Mouse (Mus musculus) CH12F3 (cell line): ENCODE measurements around the gene Cdc14a.

ENCODE experiments used
- in situ Hi-C: fragments of 300-500 bp; cut with MboI; formaldehyde crosslinking; loops from 2 replicates; pipeline ENCODE4 v1.14.3; 2020; ENCODE audit warnings: low sequenced_read_pairs

The Cdc14a gene

GRCm38 (mm10) chr3:116331811-116332464, 91.9 kb downstream of the Cdc14a start:
- in situ Hi-C loops, result loop anchor here (10.0 to 25.0 kb wide), 3 partner anchors 253 to 405 kb away; no protein-coding TSS in a partner anchor

- in situ Hi-C loops, result loop anchor here (10.0 to 25.0 kb wide), 4 partner anchors 165 to 407 kb away; no protein-coding TSS in a partner anchor
Observed at GRCm38 (mm10) chr3:116329976-116330375, 93.9 kb downstream of the Cdc14a start.

DNA sequence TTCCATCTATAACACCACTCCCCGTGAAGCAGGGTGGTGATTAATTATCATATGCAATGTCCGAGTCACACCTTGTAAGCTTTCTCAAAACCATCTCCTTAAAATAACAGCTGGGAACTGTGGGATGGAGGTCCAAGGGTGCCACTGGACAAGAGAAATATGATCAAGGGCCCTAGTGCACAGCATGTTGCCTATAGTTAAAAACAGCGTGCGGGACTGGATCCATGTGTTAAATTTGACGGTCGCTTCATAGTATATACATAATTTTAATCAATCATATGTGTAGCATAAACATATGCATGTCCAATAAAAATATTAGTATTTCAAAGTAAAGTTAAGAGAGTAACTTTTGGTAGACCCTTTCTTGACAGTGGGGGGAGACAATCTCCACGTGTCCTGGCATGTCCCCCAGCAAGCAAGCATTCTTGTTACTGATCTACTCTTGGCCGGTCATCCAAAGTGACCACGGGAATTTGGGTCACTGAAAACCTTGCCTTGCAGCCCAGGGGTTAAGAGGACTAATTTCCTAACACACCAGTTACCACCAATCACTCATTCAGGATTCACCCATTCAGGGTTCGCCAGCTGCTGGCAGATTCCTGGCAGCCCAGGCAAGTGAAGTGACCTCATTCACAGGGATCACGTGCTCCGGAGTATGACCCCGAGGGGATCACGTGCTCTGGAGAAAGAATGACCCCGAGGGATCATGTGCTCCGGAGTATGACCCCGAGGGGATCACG, 94.6 kb downstream of the Cdc14a start:
- in situ Hi-C loops, result loop anchor here (10.0 to 25.0 kb wide), 3 partner anchors 166 to 408 kb away; no protein-coding TSS in a partner anchor

DNA sequence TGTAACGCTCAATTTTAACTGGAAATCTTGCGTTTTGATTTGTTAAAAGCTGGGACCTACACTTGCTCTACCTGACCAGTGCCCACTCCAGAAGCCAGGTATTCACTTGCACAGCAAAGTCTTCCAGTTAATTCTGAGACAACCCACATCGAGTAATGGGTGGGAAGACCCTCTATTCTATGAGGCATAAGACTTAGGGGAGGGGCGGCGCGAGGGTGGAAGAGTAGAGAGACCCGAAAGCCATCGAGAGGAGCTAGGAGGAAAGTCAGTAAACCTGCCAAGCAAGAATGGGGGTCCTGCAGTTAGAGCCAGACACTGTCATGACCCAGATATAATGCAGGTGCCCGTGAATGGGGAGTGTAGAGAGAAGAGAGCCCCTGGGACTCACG, 96.2 kb downstream of the Cdc14a start:
- in situ Hi-C loops, result loop anchor here (10.0 to 25.0 kb wide), 3 partner anchors 167 to 410 kb away; no protein-coding TSS in a partner anchor

- in situ Hi-C loops, result loop anchor here (10.0 to 25.0 kb wide), 3 partner anchors 168 to 410 kb away; no protein-coding TSS in a partner anchor
Observed at GRCm38 (mm10) chr3:116327001-116327615, 96.7 kb downstream of the Cdc14a start.

- in situ Hi-C loops, result loop anchor here (10.0 to 25.0 kb wide), 3 partner anchors 169 to 412 kb away; no protein-coding TSS in a partner anchor
Observed at GRCm38 (mm10) chr3:116325501-116325900, 98.3 kb downstream of the Cdc14a start.

DNA sequence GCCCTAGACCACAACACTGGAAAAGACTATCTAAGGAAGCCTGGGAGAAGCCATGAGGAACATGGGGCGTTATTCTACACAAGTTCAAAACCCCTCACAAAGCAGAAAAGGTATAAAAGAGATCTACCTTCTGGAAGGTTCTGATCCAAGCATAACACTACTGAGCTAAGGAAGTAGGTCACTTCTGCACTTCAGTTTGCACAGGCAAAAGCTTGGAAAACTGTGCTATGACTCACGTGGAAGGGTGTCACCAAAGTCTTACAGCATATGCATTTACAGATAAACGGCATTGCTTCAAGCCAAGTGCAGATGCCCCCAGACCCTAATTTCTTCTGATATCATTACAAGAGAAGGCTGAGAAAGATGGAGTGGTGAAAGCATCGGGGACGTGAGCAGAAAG, 104.1 kb downstream of the Cdc14a start:
- in situ Hi-C loops, result loop anchor here (10.0 kb wide), 1 partner anchor 175 kb away; no protein-coding TSS in a partner anchor

DNA sequence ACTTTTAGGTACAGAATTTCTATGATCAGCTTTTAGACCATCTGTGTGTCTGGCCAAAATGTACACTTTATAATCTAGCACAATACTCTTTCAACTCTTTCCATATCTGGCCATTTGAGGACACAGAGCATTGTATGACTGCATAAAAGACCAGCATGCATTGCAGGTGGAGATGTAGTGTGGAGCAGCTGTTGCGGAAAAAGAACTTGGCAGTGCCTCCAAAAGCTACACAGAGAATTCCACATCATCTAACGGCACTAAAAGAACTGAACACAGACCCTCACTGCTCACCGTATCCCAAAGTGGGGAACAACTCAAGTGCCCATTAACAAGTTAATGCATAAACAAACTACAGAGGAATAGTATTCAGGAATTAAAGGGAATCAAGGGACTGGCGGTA, 112.0 kb downstream of the Cdc14a start:
- in situ Hi-C loops, result no loop called here

DNA sequence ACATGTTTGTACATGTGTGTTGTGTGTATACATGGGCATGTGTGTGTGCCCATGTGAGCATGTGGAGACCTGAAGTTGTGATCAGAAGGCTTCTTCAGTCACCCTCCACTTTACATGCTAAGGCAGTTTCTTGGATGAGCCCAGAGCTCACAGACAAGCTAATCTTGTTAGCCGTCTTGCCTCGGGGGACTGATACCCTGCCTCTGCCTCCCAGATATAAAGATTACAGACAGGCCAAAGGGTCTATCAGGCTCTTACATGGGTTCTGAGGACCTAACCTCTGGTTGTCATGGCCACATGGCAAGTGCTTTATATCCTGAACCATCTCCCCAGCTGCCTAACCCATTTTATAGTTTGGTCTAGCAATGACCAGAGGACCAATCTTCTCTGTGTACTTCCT, 112.7 kb downstream of the Cdc14a start:
- in situ Hi-C loops, result no loop called here

- in situ Hi-C loops, result no loop called here
Observed at GRCm38 (mm10) chr3:116310672-116311071, 113.2 kb downstream of the Cdc14a start.

DNA sequence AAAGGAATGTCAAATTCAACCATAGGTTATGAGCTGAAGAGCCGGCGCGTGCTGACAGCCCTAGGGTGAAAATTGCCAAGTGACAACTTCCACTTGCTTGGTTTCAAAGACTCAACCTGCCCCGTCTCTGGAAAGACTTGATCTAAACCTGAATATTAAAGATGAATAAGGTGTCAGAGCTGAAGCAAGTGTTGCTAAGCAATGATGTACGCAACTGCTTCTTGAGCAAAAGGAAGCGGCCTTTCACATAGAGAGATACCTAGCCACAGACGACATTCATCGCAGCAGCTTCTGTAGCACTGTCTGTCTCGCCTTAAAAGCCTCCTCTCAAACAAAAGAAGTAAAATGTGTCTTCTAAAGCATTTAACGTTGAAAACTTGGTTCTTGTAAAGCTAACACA, 113.8 kb downstream of the Cdc14a start:
- in situ Hi-C loops, result no loop called here

DNA sequence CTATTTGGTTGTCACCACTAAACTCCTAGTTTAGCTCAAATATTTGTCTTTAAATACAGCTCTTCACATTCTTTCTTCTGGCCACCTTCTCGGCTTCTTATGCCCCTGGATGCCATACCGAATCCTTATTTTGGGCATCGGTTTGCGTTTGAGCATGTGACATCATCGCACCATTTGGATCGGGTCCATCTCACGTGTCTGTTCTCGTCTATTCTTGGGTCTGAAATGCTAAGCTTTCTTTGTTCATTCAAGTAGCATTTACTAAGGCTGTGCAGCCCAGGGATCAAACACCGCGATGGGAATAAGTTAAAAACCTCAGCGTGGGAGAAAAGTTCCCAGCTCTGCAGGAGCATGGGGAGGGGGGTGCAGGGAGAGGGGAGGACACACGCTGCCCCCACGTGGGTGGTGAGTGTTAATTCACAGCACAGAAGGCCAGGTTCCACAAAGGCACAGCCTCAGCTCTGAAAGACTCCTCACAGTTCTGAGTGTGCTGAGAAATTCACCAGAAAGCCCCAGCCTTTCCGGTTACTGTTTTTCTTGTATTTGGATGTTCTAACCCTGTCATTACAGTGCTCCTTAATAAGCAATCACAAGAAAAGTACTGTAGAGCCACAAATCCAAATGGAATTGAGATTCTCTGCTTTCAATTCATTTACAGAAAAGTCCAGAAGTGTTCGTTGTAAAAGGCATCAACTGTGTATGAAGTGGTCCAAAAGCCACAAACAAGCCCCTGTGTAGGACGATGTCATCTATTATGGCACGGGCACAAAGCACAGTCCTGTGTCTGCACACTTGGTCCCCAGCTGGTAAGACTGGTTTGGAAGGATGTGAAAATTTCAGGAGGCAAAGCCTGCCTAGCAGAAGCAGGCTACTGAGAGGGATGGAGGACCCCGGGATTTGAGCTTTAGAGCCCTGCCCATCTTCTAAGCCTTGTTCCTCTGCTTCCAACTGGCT, 118.8 kb downstream of the Cdc14a start:
- in situ Hi-C loops, result no loop called here

DNA sequence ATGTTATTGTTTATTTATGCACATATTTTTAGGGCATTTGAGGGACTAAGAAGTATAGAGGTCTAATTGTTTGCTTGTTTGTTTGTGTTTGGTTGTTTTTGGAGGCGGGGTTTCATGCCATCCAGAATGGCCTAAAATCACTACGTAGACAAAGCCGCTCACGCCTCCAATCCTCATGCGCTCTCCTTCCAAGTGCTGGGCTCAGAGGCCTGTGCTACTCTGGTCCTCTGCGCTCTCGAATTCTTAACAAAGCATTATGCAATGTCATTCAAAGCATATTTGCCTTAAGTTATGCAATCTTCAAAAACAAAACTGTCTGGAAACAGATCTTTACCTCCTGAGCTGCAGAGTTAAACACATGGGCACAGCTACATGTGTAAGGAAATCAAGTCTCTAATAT, 121.3 kb downstream of the Cdc14a start:
- in situ Hi-C loops, result no loop called here

- in situ Hi-C loops, result no loop called here
Observed at GRCm38 (mm10) chr3:116301754-116302153, 122.1 kb downstream of the Cdc14a start.

GRCm38 (mm10) chr3:116298727-116299126, 125.1 kb downstream of the Cdc14a start:
- in situ Hi-C loops, result no loop called here

- in situ Hi-C loops, result no loop called here
Observed at GRCm38 (mm10) chr3:116298003-116298402, 125.8 kb downstream of the Cdc14a start.

DNA sequence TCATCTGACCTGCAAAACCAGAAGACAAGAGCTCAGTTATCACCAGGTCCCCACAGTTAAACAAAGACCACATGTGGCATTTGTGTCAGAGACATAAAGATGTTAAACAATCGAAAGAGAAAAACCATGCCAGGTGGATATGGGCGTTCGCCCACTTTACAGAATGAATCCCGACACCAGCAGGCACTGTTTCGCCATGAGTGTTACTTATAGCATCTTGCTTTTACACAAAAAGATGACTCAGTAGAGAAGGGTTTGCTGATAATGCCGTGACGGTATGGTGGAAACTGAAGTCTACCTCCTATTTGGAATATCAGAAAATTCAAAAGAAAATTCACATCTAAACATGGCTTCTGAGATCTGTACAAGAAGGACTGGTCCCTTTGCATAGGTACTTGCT, 126.7 kb downstream of the Cdc14a start:
- in situ Hi-C loops, result no loop called here

DNA sequence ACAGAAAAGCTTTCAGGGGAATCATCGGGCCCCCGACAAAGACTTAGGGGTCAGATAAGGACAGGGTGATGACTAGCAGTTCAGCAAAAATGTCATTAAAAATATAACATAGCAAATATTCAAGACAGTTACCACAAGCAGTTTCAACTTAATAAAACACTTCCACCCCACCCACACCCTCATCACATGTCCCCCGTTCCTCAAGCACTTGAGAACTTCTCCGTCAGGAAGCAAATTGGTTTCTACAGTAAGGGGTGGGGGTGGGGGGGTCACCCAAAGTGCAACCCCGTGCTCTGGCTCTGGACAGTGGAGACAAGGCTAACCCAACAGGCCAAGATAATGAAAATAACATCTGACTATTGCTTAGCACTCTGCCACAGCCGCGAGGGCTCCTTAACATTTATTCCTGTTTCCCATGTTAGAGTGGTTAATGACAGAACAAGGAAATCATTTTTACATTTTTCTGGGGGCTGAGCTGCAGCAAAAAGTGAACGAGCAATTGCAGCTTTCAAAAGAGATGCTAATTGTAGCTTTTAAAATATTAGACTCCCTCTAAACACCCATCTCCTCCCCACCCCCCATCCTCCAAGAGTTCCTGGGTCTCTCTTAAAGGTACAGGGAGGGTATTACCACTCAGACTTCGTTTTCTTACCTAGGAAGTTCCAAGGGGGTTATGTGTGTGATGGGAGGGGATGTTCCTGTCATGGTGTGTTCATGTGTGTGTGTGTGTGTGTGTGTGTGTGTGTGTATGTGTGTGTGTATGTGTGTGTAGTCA, 133.6 kb downstream of the Cdc14a start:
- in situ Hi-C loops, result no loop called here

DNA sequence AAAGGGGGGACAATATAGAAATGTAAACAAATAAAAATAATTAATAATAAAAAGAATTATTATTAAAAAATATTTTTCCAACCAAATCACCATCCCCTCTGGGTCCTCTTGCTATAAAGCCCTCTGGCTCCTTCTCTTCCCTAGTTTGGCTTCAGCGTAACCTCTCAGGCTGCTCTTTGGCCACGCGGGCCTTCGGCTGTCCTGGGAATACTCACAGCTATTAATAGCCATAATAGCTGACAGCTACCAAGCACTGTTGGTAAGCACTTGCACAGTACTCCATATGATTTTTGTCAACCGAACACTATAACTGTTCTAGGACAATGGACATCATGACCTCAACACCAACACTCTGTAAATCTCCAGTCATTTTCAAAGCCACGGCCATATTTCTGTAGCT, 135.0 kb downstream of the Cdc14a start:
- in situ Hi-C loops, result no loop called here

- in situ Hi-C loops, result no loop called here
Observed at GRCm38 (mm10) chr3:116284735-116285134, 139.1 kb downstream of the Cdc14a start.
